In the genomic region with DNA sequence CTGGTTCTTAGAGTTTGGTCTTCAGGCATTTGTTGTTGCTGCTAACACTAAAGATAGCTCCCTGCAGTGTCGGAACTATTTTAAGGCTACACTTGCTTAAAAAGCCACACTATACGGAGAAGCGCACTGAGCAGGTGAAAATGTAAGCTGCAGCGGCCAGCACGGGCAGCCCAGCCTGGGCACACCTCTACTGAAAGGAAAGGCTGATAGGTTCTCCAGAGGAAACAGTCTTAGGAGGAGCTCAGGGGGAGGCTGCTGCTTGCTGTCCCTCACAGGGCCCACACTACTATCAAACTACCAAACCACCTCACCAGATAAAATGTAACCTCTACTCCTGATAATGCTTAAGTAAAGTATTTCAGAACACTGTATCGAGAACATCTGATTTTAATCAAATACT, we compare ENCODE assay signal across 16 mouse cellular contexts. TPM values are rescaled to one million over a fixed set of nuclear protein-coding genes. Genes with fewer than 3 reads are reported as not detected.
DNase-seq lines count a peak whose midpoint lies in the region; ATAC-seq and TF ChIP-seq lines count a peak whose summit lies in the region.
"Had no signal": no experiment of that assay in that cellular context is flagged by ENCODE, and none has a peak within 500 bp of the region (broad histone marks: within the 10 kb centered on the region; RNA-seq: fewer than 3 reads in every experiment).

No protein-coding gene starts in this region.

- TF ChIP-seq EP300 in heart, adult 2 months (IDR thresholded peaks at IDR 0.05; ENCODE audit: insufficient read depth, low read depth, low read length): no peak

- H3K79me2 ChIP-seq in heart, adult 2 months (replicated peaks; ENCODE audit: control insufficient read depth, insufficient read depth, low read length): peaks cover 5% of the 10 kb centered on the region

- peak overlapping the region; percentile 42 for H3K27ac ChIP-seq in heart, adult 2 months
- peak overlapping the region; percentile 9; the same call in 1 of the 2 replicates for H3K27ac ChIP-seq in thymus, adult 2 months (ENCODE audit: control insufficient read depth, insufficient read depth, low read length)
- H3K27ac ChIP-seq in liver, embryonic 16.5 days (ENCODE audit: low read length): peak overlapping the region; percentile 72
- H3K27ac ChIP-seq: embryonic facial prominence, embryonic 10.5 days had no signal

- DNase-seq in heart, adult 2 months: no peak
- no peak for DNase-seq in heart, adult 8-10 months (ENCODE audit: low spot score)
- DNase-seq in thymus, adult 2 months: no peak
- DNase-seq in thymus, postnatal 14 days: no peak
- DNase-seq in testis, postnatal 10 days (ENCODE audit: low spot score): no peak
- no peak for DNase-seq in ovary, postnatal 36 days (ENCODE audit: low spot score)
- DNase-seq: adrenal gland, postnatal 25 days; B cell, adult 2 months; cerebellum, postnatal 10 days; kidney, postnatal 10 days; layer of hippocampus, postnatal 36 days; thymus, postnatal 4 days had no signal

- 36% methylated on average over 6 of the region's 6 CpGs for WGBS in heart, adult 2 months
- 63% methylated on average over 6 of the region's 6 CpGs for WGBS in thymus, adult 2 months
- WGBS in liver, embryonic 16.5 days (ENCODE audit: insufficient replicate concordance): 21% methylated on average over 6 of the region's 6 CpGs

- H3K27me3 ChIP-seq in heart, adult 2 months (ENCODE audit: control insufficient read depth, insufficient read depth, low read length): no peaks in the 10 kb centered on the region
- H3K27me3 ChIP-seq in thymus, adult 2 months (ENCODE audit: control insufficient read depth, insufficient read depth, low read length): no peaks in the 10 kb centered on the region
- H3K27me3 ChIP-seq in liver, embryonic 16.5 days (ENCODE audit: control insufficient read depth, insufficient read depth, low read depth, low read length): no peaks in the 10 kb centered on the region
- H3K27me3 ChIP-seq: megakaryocyte, embryonic 14.5 days had no signal

- no peak overlapping the region for H3K4me3 ChIP-seq in heart, adult 2 months
- no peak overlapping the region for H3K4me3 ChIP-seq in thymus, adult 2 months (ENCODE audit: control insufficient read depth, insufficient read depth, low read length)
- peak overlapping the region; percentile 26; the same call in 1 of the 2 replicates for H3K4me3 ChIP-seq in liver, embryonic 16.5 days (ENCODE audit: low read depth, low read length)
- H3K4me3 ChIP-seq: embryonic facial prominence, embryonic 10.5 days; megakaryocyte, embryonic 14.5 days had no signal

- ATAC-seq in liver, embryonic 16.5 days (ENCODE audit: low read depth): peak; percentile 40
- ATAC-seq: lung, postnatal 0 days had no signal

- intact Hi-C loops in heart, adult 2 months (cut with DNase I): no loop called here

- peak overlapping the region; percentile 45 for H3K4me2 ChIP-seq in liver, embryonic 16.5 days (ENCODE audit: low read depth, low read length)

- no peaks in the 10 kb centered on the region for H3K9me3 ChIP-seq in liver, embryonic 16.5 days (replicated peaks; ENCODE audit: control insufficient read depth, low read length)
- H3K9me3 ChIP-seq: embryonic facial prominence, embryonic 10.5 days; megakaryocyte, embryonic 14.5 days had no signal

- no peak for TF ChIP-seq POLR2A in heart, adult 2 months (IDR thresholded peaks at IDR 0.05; ENCODE audit: insufficient read depth, low read depth, low read length)
- no peak for TF ChIP-seq POLR2A in thymus, adult 2 months (IDR thresholded peaks at IDR 0.05; ENCODE audit: control insufficient read depth, extremely low read depth, insufficient read depth, low read length, poor library complexity)

- peaks cover 25% of the 10 kb centered on the region for H3K4me1 ChIP-seq in heart, adult 2 months (ENCODE audit: control insufficient read depth, insufficient read depth, low read length)
- H3K4me1 ChIP-seq in thymus, adult 2 months (replicated peaks; ENCODE audit: control insufficient read depth, insufficient read depth, low read length): peaks cover 53% of the 10 kb centered on the region
- peaks cover 81% of the 10 kb centered on the region for H3K4me1 ChIP-seq in liver, embryonic 16.5 days (ENCODE audit: control insufficient read depth, low read depth, low read length)

- H3K36me3 ChIP-seq in heart, adult 2 months (ENCODE audit: control insufficient read depth, insufficient read depth, low read length): peaks cover 7% of the 10 kb centered on the region
- H3K36me3 ChIP-seq in thymus, adult 2 months (ENCODE audit: control insufficient read depth, insufficient read depth, low read length): no peaks in the 10 kb centered on the region
- no peaks in the 10 kb centered on the region for H3K36me3 ChIP-seq in liver, embryonic 16.5 days (ENCODE audit: control insufficient read depth, insufficient read depth)

- TF ChIP-seq CTCF in heart, adult 2 months (IDR thresholded peaks at IDR 0.05): no peak
- no peak for TF ChIP-seq CTCF in thymus, adult 2 months (IDR thresholded peaks at IDR 0.05; ENCODE audit: borderline replicate concordance, control insufficient read depth, extremely low read depth, insufficient read depth, low read length, poor library complexity)

- H3K9ac ChIP-seq in heart, adult 2 months (ENCODE audit: low read depth, low read length): no peak overlapping the region
- H3K9ac ChIP-seq in liver, embryonic 16.5 days (ENCODE audit: low read depth, low read length): peak overlapping the region; percentile 50; the same call in 1 of the 2 replicates

RNA-seq across cellular contexts. Expression of a gene that starts 16.7 kb away (rescaled TPM):
- total RNA-seq in heart, adult 2 months (2021): 10 to 100 TPM; 28.1 to 30.0 TPM
- 13.0 and 17.0 TPM in 2 replicates for polyA plus RNA-seq in heart, adult 2 months (2012; rRNA removed)
- 10 to 100 TPM; 23.0 to 31.0 (median 28.3) TPM for total RNA-seq in heart, adult 8-10 months (2022)
- polyA plus RNA-seq in thymus, adult 2 months (2012; rRNA removed): 51.1 and 62.0 TPM in 2 replicates
- 7.7 and 8.8 TPM in 2 replicates for polyA plus RNA-seq in liver, embryonic 16.5 days (2015; fragmentation: Nextera tagmentation; extraction: Ambion mirVana)

Comparison
In these comparisons a context has a peak if more than half of its experiments do, and no peak if none do; other contexts are left out.
1. H3K27ac ChIP-seq: peak in every context shown above with its lines; median percentile 72 in liver, embryonic 16.5 days; 42 in heart, adult 2 months; 9 in thymus, adult 2 months.